Mouse (Mus musculus) embryonic stem cell, embryonic (primary cell): ENCODE measurements around the gene Uvssa.

Experiments
- CTCF ChIA-PET, 4 experiments: fragments of 300-600 bp in 2 of 4; fragments of 350-600 bp in 2 of 4; sonication (Branson Sonifier 250); formaldehyde crosslinking; loops; one replicate each; lab custom pipeline; 2022; ENCODE audit warnings: inconsistent platforms in 2 of 4; lab: Charles Lee
- POLR2A ChIA-PET, 4 experiments: fragments of 300-600 bp in 2 of 4; fragments of 350-600 bp in 2 of 4; sonication (Branson Sonifier 250); formaldehyde crosslinking; loops; one replicate each; lab custom pipeline; 2022; ENCODE audit warnings: antibody characterized with exemption in 4 of 4, inconsistent platforms in 1 of 4; lab: Charles Lee

Uvssa gene

DNA sequence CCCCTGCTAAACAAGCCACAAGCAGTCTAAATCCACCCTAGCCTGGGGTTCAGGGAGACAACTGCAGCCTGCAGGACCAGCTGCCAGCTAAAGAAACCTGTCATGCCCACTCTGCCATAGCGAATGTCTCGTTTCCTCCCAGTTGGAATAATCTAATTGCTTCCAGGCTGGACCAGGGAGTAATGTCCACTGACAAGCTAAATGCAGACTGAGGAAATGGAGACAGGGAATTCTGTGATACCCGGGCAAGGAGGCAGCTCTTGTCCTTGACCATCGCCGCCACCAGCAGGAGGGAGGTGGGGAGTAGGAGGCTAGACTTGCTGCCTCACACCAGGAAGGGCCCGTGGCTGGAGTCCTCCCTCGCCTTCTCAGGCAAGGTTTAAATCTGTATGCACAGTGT lies 86.0 kb downstream of the Uvssa start:
- ChIA-PET CTCF (interaction anchor here in 3 of 4 experiments (0.7 to 2.3 kb wide), 3 partner anchors 20 to 71 kb away, joined by 3 to 8 read pairs (median 6); no protein-coding TSS in a partner anchor), POLR2A (interaction anchor here in 2 of 4 experiments (0.6 to 2.4 kb wide), 7 partner anchors 9 to 187 kb away, joined by 3 to 9 read pairs (median 4); no protein-coding TSS in a partner anchor)

DNA sequence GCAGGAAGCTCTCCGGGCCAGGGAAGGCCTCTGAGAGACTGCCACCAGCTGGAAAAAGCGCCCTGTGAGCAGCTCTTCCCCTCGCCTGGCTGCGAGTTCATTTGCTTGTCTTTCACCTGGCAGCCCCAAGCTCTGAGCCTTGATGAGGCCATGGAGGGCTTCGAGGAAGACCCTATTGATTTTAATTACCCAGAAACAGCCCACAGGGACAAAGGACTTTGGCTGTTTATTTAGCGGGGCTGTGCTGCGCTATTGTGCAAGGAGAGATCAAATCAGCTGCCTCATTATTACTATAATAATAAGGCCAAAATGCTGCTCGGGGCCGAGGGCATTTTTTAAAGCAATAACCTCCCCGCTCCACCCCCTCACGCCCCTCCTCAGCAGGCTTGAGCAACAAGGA lies 87.1 kb downstream of the Uvssa start:
- POLR2A ChIA-PET, result interaction anchor here in 1 of 4 experiments (0.9 to 2.4 kb wide), 3 partner anchors 15 to 56 kb away, joined by 4 to 9 read pairs (median 5); no protein-coding TSS in a partner anchor

More for the DNA sequence above, 87.1 kb downstream of the Uvssa start:
- CTCF ChIA-PET, result interaction anchor here in 3 of 4 experiments (0.6 to 2.3 kb wide), 5 partner anchors 30 to 72 kb away, joined by 3 to 8 read pairs (median 3); no protein-coding TSS in a partner anchor
